Mouse (Mus musculus): ENCODE data around the gene Ggnbp2. TPM values are rescaled to one million over a fixed set of nuclear protein-coding genes. Genes with fewer than 3 reads are reported as not detected.
A peak's percentile ranks its signal among the peaks of the same experiment; 100 is the strongest.

The Ggnbp2 gene
- polyA plus RNA-seq (2017; shearing (Covaris generic)), result 100 to 1,000 TPM; 106 to 124 (median 111) TPM

GRCm38 (mm10) chr11:84870337-84871043, at the start of gene Ggnbp2:
Gene Ggnbp2, minus strand, starts transcription at chr11:84870817.
- peak; percentile 70 for ATAC-seq

- ATAC-seq, result no peak
Measured at GRCm38 (mm10) chr11:84919951-84920350, 49.3 kb upstream of the Ggnbp2 start.

- peak; percentile 53 for ATAC-seq
Measured at GRCm38 (mm10) chr11:84919276-84919675, 48.7 kb upstream of the Ggnbp2 start.

GRCm38 (mm10) chr11:84918425-84918824, 47.8 kb upstream of the Ggnbp2 start:
- ATAC-seq, result no peak

- no peak for ATAC-seq
Measured at GRCm38 (mm10) chr11:84916703-84917300, 46.2 kb upstream of the Ggnbp2 start.

GRCm38 (mm10) chr11:84916053-84916702, 45.6 kb upstream of the Ggnbp2 start, which contains the start of gene Znhit3:
Gene Znhit3, minus strand, starts transcription at chr11:84916366.
- ATAC-seq, result peak; percentile 97

- ATAC-seq, result no peak
Measured at GRCm38 (mm10) chr11:84914673-84915072, 44.1 kb upstream of the Ggnbp2 start.

- ATAC-seq, result no peak
Measured at GRCm38 (mm10) chr11:84910411-84910810, 39.8 kb upstream of the Ggnbp2 start.

- ATAC-seq, result no peak
Measured at GRCm38 (mm10) chr11:84908480-84908879, 37.9 kb upstream of the Ggnbp2 start.

- no peak for ATAC-seq
Measured at GRCm38 (mm10) chr11:84907081-84907480, 36.5 kb upstream of the Ggnbp2 start.

- no peak for ATAC-seq
Measured at GRCm38 (mm10) chr11:84904597-84905144, 34.1 kb upstream of the Ggnbp2 start.

- no peak for ATAC-seq
Measured at GRCm38 (mm10) chr11:84893113-84893512, 22.5 kb upstream of the Ggnbp2 start.

- ATAC-seq, result no peak
Measured at GRCm38 (mm10) chr11:84891705-84892104, 21.1 kb upstream of the Ggnbp2 start.

GRCm38 (mm10) chr11:84889492-84889891, 18.9 kb upstream of the Ggnbp2 start:
- ATAC-seq, result no peak

GRCm38 (mm10) chr11:84888025-84888424, 17.4 kb upstream of the Ggnbp2 start:
- ATAC-seq, result no peak

GRCm38 (mm10) chr11:84886767-84887511, 16.3 kb upstream of the Ggnbp2 start:
- no peak for ATAC-seq

- ATAC-seq, result no peak
Measured at GRCm38 (mm10) chr11:84886236-84886635, 15.6 kb upstream of the Ggnbp2 start.

GRCm38 (mm10) chr11:84885238-84885637, 14.6 kb upstream of the Ggnbp2 start:
- no peak for ATAC-seq

- no peak for ATAC-seq
Measured at GRCm38 (mm10) chr11:84882346-84882745, 11.7 kb upstream of the Ggnbp2 start.

- ATAC-seq, result no peak
Measured at GRCm38 (mm10) chr11:84880971-84881370, 10.4 kb upstream of the Ggnbp2 start.

- peak; percentile 23 for ATAC-seq
Measured at GRCm38 (mm10) chr11:84880465-84880961, 9.9 kb upstream of the Ggnbp2 start.

- peak; percentile 88 for ATAC-seq
Measured at GRCm38 (mm10) chr11:84879772-84880464, 9.3 kb upstream of the Ggnbp2 start, which contains the start of the genes Myo19 and Pigw. Gene Myo19, plus strand, starts transcription at chr11:84880148. Gene Pigw, minus strand, starts transcription at chr11:84880285.
